Mouse (Mus musculus): ENCODE results near the gene Pigg.

- TF ChIP-seq CTCF (IDR thresholded peaks at IDR 0.05; ENCODE audit: low read depth) (no peak), EP300 (IDR thresholded peaks at IDR 0.05; ENCODE audit: low read depth) (no peak)
Observed at GRCm38 (mm10) chr5:108331051-108331450, 18.6 kb downstream of the Pigg start.
